Mouse (Mus musculus) neural tube, embryonic 11.5 days (tissue): ENCODE results near the gene Kcnq1. TPM values are rescaled to one million over a fixed set of nuclear protein-coding genes. Genes with fewer than 3 reads are reported as not detected.

Source experiments
- ATAC-seq: fragments of 200-750 bp; cut with Nextera tagmentation; 2 replicates; pipeline ENCODE4 v1.8.0; 2017; ENCODE audit warnings: moderate number of reproducible peaks, mild to moderate bottlenecking, moderate TSS enrichment, moderate library complexity; ENCODE audit not compliant: insufficient read depth, low FRiP score, low TSS enrichment
- DNase-seq: peaks from one replicate; pipeline ENCODE4 v3.0.0-alpha.2; 2015; ENCODE audit warnings: low spot score
- H3K27ac ChIP-seq: fragments of 300-500 bp; sonication (generic); 2 replicates; pipeline ENCODE4 v1.5.1; 2014; ENCODE audit warnings: low read depth, mild to moderate bottlenecking, low read length
- H3K27me3 ChIP-seq: fragments of 300-500 bp; sonication (generic); 2 replicates; pipeline ENCODE4 v1.6.1; 2014; ENCODE audit warnings: mild to moderate bottlenecking, low read length, mixed read lengths; ENCODE audit not compliant: control insufficient read depth, insufficient read depth
- H3K36me3 ChIP-seq: fragments of 300-500 bp; sonication (generic); 2 replicates; pipeline ENCODE4 v1.6.1; 2014; ENCODE audit warnings: mild to moderate bottlenecking, low read length, moderate library complexity, mixed read lengths; ENCODE audit not compliant: control insufficient read depth, insufficient read depth
- H3K4me1 ChIP-seq: fragments of 300-500 bp; sonication (generic); 2 replicates; pipeline ENCODE4 v1.6.1; 2014; ENCODE audit warnings: low read length, mixed read lengths; ENCODE audit not compliant: control insufficient read depth, insufficient read depth
- H3K4me2 ChIP-seq: fragments of 300-500 bp; sonication (generic); 2 replicates; pipeline ENCODE4 v1.6.1; 2014; ENCODE audit warnings: low read depth, mild to moderate bottlenecking, moderate library complexity
- H3K4me3 ChIP-seq: fragments of 300-500 bp; sonication (generic); 2 replicates; pipeline ENCODE4 v1.5.1; 2014; ENCODE audit warnings: low read depth, low read length
- H3K9ac ChIP-seq: fragments of 300-500 bp; sonication (generic); 2 replicates; pipeline ENCODE4 v1.6.1; 2014; ENCODE audit warnings: mild to moderate bottlenecking, low read length
- H3K9me3 ChIP-seq: fragments of 300-500 bp; sonication (generic); 2 replicates; pipeline ENCODE4 v1.6.1; 2016; ENCODE audit warnings: low read length; ENCODE audit not compliant: control insufficient read depth
- WGBS: fragments of 180-500 bp; shearing (Covaris S2); extraction: QIAGEN DNeasy Blood & Tissue Kit; methylation state at CpG from one replicate; pipeline ENCODE4 v1.1.7; 2014; 5-methylcytosine and 5-hydroxymethylcytosine counted together
- polyA plus RNA-seq: library from polyadenylated mRNA; unstranded; fragments of >200 nt; fragmentation: Nextera tagmentation; extraction: Ambion mirVana; gene quantifications from 2 replicates; pipeline ENCODE4 v1.2.1, GENCODE M21; 2014

Gene Kcnq1
- polyA plus RNA-seq, 1 experiment from 2014 or later, result 1.7 TPM

DNA sequence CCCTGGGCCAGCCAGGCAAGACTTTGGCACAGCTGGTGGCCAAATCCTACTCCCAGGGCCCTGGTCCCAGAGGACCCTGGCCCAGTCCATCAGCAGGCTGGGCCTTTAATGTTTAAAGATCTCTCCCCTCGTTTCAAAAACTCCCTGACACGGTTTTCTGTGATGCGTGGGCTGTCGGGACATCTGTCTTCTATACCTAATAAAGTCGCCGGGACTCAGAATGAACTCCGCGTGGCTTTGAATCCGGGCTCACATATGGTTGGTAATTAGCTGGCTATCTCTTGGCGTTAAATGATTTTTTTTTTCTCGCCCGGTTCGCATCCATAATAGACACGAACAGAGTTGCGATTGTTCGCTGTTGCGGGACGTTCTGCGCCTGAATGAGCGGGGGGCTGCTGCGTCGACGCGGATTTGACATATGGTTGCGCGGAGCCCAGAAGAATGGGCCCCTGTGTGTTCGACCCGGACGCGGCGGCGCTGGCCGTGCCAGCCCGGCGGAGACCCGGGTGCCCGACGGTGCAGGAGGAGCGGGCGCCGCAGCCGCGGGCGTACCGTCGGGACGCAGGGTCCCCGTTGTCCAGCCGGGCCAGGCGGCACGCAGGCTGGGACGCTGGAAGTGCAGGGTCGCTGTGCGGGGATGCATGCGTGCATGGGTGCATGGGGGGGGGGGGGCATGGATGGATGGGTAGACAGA is 338.9 kb downstream of the Kcnq1 start:
- peaks cover 14% of the 10 kb centered on the region for H3K27me3 ChIP-seq
- H3K36me3 ChIP-seq, result no peaks in the 10 kb centered on the region
- H3K4me3 ChIP-seq, result peak overlapping the region; percentile 32
- H3K27ac ChIP-seq, result peak overlapping the region; percentile 95
- peak overlapping the region; percentile 52 for H3K9ac ChIP-seq
- peaks cover 29% of the 10 kb centered on the region for H3K4me1 ChIP-seq
- H3K4me2 ChIP-seq, result peak overlapping the region; percentile 56
- peak; percentile 70 for DNase-seq
- WGBS, result 1% methylated on average over 55 of the region's 55 CpGs
- no peaks in the 10 kb centered on the region for H3K9me3 ChIP-seq
- ATAC-seq, result peak; percentile 77

DNA sequence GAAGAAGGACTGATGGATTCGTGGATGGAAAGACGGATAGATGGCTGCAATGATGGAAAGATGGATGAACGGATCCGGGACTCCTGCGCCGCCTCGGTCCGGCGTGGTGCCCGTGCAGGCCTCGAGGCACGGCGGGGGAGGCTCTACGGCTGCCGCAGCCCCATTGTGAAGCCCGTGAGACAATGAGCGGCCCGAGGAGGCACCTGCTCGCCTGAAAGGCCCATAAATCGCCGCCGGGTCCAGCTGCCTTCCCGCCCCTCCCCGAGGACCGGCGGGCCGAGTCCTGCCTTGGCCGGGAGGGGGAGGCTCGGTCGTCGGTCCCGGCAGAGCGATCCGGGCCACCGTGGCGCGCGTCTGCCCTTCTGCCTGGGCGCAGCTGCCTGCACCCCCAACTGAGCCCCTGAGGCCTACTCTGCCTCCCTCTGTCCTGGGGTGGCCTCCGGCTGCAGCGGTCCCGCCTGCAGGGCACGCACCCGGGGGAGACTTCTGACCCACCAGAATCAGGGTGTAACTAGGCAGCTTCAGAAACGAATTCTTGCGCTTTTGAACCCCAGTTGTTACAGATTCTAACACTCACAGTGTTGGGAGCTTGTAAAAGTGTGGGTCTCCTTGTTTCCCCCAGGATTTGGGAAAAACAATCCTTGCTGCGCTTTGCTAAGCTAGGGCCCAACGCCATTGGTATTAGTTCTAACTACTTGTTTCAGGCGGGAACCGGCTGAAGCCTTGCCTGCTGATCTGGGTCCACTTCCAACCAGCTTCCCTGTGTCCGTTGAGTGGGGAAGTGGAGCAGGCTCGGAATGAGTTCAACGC is 339.7 kb downstream of the Kcnq1 start:
- peak overlapping the region; percentile 52 for H3K9ac ChIP-seq
- H3K9me3 ChIP-seq, result no peaks in the 10 kb centered on the region
- peak overlapping the region; percentile 95 for H3K27ac ChIP-seq
- H3K27me3 ChIP-seq, result peaks cover 14% of the 10 kb centered on the region
- DNase-seq (peak; percentile 81), ATAC-seq (peak; percentile 72)
- H3K36me3 ChIP-seq, result no peaks in the 10 kb centered on the region
- WGBS, result 2% methylated on average over 50 of the region's 53 CpGs
- peaks cover 29% of the 10 kb centered on the region for H3K4me1 ChIP-seq
- peak overlapping the region; percentile 32 for H3K4me3 ChIP-seq
- H3K4me2 ChIP-seq, result peak overlapping the region; percentile 56

- peaks cover 14% of the 10 kb centered on the region for H3K27me3 ChIP-seq
- peaks cover 29% of the 10 kb centered on the region for H3K4me1 ChIP-seq
These were observed 341.0 kb downstream of the Kcnq1 start for GRCm38 (mm10) chr7:143447130-143447529.

GRCm38 (mm10) chr7:143458963-143459331 is 352.8 kb downstream of the Kcnq1 start:
- DNase-seq (peak; percentile 43), ATAC-seq (no peak)
- Histone ChIP-seq H3K4me3 (peak overlapping the region; percentile 68), H3K9ac (peak overlapping the region; percentile 88), H3K36me3 (no peaks in the 10 kb centered on the region), H3K27me3 (no peaks in the 10 kb centered on the region), H3K27ac (peak overlapping the region; percentile 82), H3K9me3 (peaks cover 11% of the 10 kb centered on the region), H3K4me1 (no peaks in the 10 kb centered on the region), H3K4me2 (peak overlapping the region; percentile 57)
- WGBS, result 28% methylated on average over 37 of the region's 38 CpGs

More at GRCm38 (mm10) chr7:143447130-143447529, 341.0 kb downstream of the Kcnq1 start:
- no peak for DNase-seq
- 78% methylated on average over 2 of the region's 2 CpGs for WGBS
- no peak overlapping the region for H3K9ac ChIP-seq
- ATAC-seq, result no peak
- H3K4me2 ChIP-seq, result no peak overlapping the region
- no peak overlapping the region for H3K27ac ChIP-seq
- H3K4me3 ChIP-seq, result no peak overlapping the region
- H3K9me3 ChIP-seq, result no peaks in the 10 kb centered on the region
- H3K36me3 ChIP-seq, result no peaks in the 10 kb centered on the region

DNA sequence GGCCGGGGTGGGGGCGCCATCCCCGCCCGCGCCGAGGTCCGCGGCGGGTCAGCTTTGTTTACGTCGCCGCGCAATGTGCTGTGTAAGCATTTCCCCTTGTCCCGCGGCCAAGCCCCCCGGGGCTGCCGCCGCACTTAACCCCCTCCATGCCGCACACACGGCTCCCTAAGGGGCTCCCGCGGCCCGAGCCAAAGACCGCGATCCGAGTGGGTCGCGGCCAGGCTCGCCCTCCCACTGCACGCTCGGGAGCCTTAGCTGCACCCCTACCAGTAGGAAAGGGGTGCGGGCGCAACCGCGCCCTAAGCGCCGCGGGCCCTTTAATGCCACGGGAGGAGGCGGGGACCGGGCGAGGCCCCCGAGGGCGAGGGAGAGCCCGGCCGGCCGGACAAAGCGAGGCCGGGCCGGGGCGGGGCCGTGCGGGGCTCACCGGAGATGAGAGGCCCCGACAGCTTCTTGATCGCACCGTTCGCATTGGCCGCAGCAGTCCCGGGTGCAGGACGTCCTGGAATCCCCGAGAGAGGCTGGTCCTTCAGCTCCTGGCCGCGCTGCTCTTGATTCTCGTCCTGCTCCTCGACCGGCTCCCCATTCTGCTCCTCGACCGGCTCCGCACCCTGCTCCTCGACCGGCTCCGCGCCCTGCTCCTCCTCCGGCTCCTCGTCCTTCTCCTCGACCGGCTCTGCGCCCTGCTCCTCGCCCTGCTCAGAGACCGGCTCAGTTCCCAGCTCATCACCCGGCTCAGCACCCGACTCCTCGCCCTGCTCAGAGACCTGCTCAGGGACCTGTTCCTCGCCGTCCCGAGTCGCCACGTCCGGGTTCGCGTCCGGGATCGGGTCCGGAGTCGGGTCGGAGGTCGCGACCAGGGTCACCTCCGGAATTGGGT is 353.4 kb downstream of the Kcnq1 start:
- 0 out of 2 replicates have a peak, but pooled peaks cover 2% of the 10 kb centered on the region for H3K27me3 ChIP-seq
- WGBS, result 26% methylated on average over 79 of the region's 100 CpGs
- H3K27ac ChIP-seq, result peak overlapping the region; percentile 82
- H3K9me3 ChIP-seq, result peaks cover 11% of the 10 kb centered on the region
- H3K9ac ChIP-seq, result peak overlapping the region; percentile 88
- peak overlapping the region; percentile 57 for H3K4me2 ChIP-seq
- peak; percentile 57 for DNase-seq
- peak overlapping the region; percentile 68 for H3K4me3 ChIP-seq
- H3K36me3 ChIP-seq, result no peaks in the 10 kb centered on the region
- H3K4me1 ChIP-seq, result peaks cover under 1% of the 10 kb centered on the region; the same call in 1 of the 2 replicates
- no peak for ATAC-seq

DNA sequence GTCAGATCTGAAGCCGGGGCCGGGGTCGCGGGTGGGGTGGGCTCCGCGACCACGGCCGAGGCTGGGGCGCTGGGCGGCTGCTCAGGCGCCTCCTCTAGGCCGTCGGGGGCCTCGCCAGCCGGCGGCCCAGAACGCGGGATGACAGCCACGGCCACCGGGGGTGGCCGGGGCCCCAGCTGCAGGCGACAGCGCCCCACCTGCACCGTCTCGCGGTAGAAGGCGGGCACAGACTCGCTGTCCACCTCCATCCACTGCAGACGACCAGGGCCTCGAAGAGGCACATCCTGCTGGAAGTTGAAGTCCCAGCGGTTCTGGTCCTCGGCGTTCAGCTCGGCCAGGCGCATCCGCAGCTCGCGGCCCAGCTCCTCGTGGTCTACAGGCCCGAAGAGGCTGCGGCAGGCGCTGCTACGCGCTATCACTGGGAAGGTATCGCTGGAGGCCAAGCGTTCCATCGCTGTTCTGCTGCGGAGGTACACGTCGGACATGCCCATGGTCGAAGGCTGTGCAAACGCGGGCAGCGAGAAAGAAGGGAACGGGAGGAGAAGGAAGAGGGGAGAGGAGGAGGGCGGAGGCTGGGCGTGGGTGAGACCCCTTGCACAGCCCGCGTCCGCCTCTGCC is 354.2 kb downstream of the Kcnq1 start:
- Histone ChIP-seq H3K27me3 (0 out of 2 replicates have a peak, but pooled peaks cover 4% of the 10 kb centered on the region), H3K9ac (peak overlapping the region; percentile 88), H3K27ac (peak overlapping the region; percentile 82), H3K4me1 (peaks cover 3% of the 10 kb centered on the region; the same call in 1 of the 2 replicates), H3K4me3 (peak overlapping the region; percentile 68), H3K9me3 (peaks cover 11% of the 10 kb centered on the region), H3K4me2 (peak overlapping the region; percentile 57), H3K36me3 (no peaks in the 10 kb centered on the region)
- DNase-seq (no peak), ATAC-seq (0 out of 2 replicates have a peak, but pooled peaks have one; percentile 10)
- 30% methylated on average over 57 of the region's 60 CpGs for WGBS

DNA sequence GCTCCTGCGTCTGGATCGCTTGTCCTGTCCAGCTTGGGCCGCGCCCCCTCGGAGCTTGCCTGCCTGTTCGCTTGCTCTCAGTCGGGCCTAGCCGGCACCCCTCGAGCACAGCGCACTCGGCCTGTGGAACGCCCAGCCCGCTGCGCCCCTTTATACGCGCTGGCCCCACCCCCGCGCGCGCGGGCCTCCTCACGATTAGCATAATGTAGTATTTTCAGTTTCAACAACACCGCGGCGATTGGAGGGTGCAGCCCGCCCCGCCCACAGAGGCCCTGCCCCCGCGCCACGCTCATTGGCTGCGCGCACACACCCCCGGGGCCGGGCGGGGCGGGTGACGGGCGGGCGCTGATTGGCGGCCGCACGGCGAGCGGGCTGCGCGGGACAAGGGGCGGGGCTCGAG is 354.7 kb downstream of the Kcnq1 start, which contains the start of gene Cdkn1c:
Gene Cdkn1c, minus strand, starts transcription at position 177 of the 400 bp plus-strand sequence.
- ATAC-seq, result peak; percentile 75
- Histone ChIP-seq H3K4me2 (peak within 1 kb of the TSS; percentile 57), H3K9me3 (peaks cover 11% of the 10 kb centered on the region), H3K4me3 (peak within 1 kb of the TSS; percentile 68), H3K4me1 (peaks cover 3% of the 10 kb centered on the region; the same call in 1 of the 2 replicates), H3K27me3 (0 out of 2 replicates have a peak, but pooled peaks cover 4% of the 10 kb centered on the region), H3K9ac (peak within 1 kb of the TSS; percentile 88), H3K27ac (peak within 1 kb of the TSS; percentile 82), H3K36me3 (no peaks in the 10 kb centered on the region)
- WGBS, result 26% methylated on average over 25 of the region's 48 CpGs
- peak; percentile 93 for DNase-seq
